Mouse (Mus musculus) liver, embryonic 16.5 days (tissue): ENCODE data around the gene Pln. TPM values are rescaled to one million over a fixed set of nuclear protein-coding genes. Genes with fewer than 3 reads are reported as not detected.

Experiments
- ATAC-seq: fragments of 200-750 bp; cut with Nextera tagmentation; 2 replicates; pipeline ENCODE4 v1.8.0; 2017; ENCODE audit warnings: low read depth, mild to moderate bottlenecking, moderate number of reproducible peaks, moderate library complexity
- H3K27ac ChIP-seq: fragments of 300-500 bp; sonication (generic); 2 replicates; pipeline ENCODE4 v1.5.1; 2014; ENCODE audit warnings: mild to moderate bottlenecking, low read length
- H3K27me3 ChIP-seq: fragments of 300-500 bp; sonication (generic); 2 replicates; pipeline ENCODE4 v1.6.1; 2014; ENCODE audit warnings: low read depth, low read length, mixed read lengths; ENCODE audit not compliant: control insufficient read depth, insufficient read depth
- H3K36me3 ChIP-seq: fragments of 300-500 bp; sonication (generic); 2 replicates; pipeline ENCODE4 v1.6.1; 2014; ENCODE audit warnings: mild to moderate bottlenecking; ENCODE audit not compliant: control insufficient read depth, insufficient read depth
- H3K4me1 ChIP-seq: fragments of 300-500 bp; sonication (generic); 2 replicates; pipeline ENCODE4 v1.6.1; 2014; ENCODE audit warnings: low read depth, low read length, mixed read lengths; ENCODE audit not compliant: control insufficient read depth
- H3K4me2 ChIP-seq: fragments of 300-500 bp; sonication (generic); 2 replicates; pipeline ENCODE4 v1.6.1; 2014; ENCODE audit warnings: low read depth, low read length, mixed read lengths
- H3K4me3 ChIP-seq: fragments of 300-500 bp; sonication (generic); 2 replicates; pipeline ENCODE4 v1.5.1; 2014; ENCODE audit warnings: low read depth, mild to moderate bottlenecking, low read length
- H3K9ac ChIP-seq: fragments of 300-500 bp; sonication (generic); 2 replicates; pipeline ENCODE4 v1.6.1; 2014; ENCODE audit warnings: low read depth, low read length
- H3K9me3 ChIP-seq: fragments of 300-500 bp; sonication (generic); replicated peaks from 2 replicates; pipeline ENCODE4 v1.6.1; 2016; ENCODE audit warnings: low read length; ENCODE audit not compliant: control insufficient read depth
- WGBS: fragments of 180-500 bp; shearing (Covaris S2); extraction: QIAGEN DNeasy Blood & Tissue Kit; methylation state at CpG from one replicate; pipeline ENCODE4 v1.1.7; 2014; ENCODE audit not compliant: insufficient replicate concordance; 5-methylcytosine and 5-hydroxymethylcytosine counted together
- polyA plus RNA-seq: library from polyadenylated mRNA; unstranded; fragments of >200 nt; fragmentation: Nextera tagmentation; extraction: Ambion mirVana; gene quantifications from 2 replicates; pipeline ENCODE4 v1.2.1, GENCODE M21; 2015

Pln gene
- polyA plus RNA-seq: 0.39 and 0.66 TPM in 2 replicates

GRCm38 (mm10) chr10:53337162-53337923, at the start of gene Pln:
Gene Pln (plus strand): TSS chr10:53337667.
- ATAC-seq: no peak
- whole genome bisulfite sequencing: 74% methylated on average over 6 of the region's 6 CpGs

GRCm38 (mm10) chr10:53305867-53306266, 31.6 kb upstream of the Pln start:
- Histone ChIP-seq H3K9ac (no peak overlapping the region), H3K27ac (no peak overlapping the region), H3K4me1 (no peaks in the 10 kb centered on the region), H3K4me2 (no peak overlapping the region), H3K27me3 (no peaks in the 10 kb centered on the region), H3K9me3 (no peaks in the 10 kb centered on the region), H3K36me3 (no peaks in the 10 kb centered on the region), H3K4me3 (no peak overlapping the region)
- 54% methylated on average over 3 of the region's 3 CpGs for WGBS
- ATAC-seq: no peak

More at GRCm38 (mm10) chr10:53337162-53337923, at the start of gene Pln:
- Histone ChIP-seq H3K4me3 (no peak within 1 kb of the TSS), H3K27ac (0 out of 2 replicates have a peak within 1 kb of the TSS, but pooled peaks have one; percentile 5), H3K9me3 (no peaks in the 10 kb centered on the region), H3K9ac (no peak within 1 kb of the TSS), H3K4me2 (no peak within 1 kb of the TSS), H3K4me1 (peaks cover 14% of the 10 kb centered on the region), H3K36me3 (no peaks in the 10 kb centered on the region), H3K27me3 (no peaks in the 10 kb centered on the region)

- H3K4me3 ChIP-seq: no peak overlapping the region
Measured at GRCm38 (mm10) chr10:53306674-53307073, 30.8 kb upstream of the Pln start.

GRCm38 (mm10) chr10:53323367-53323766, 14.1 kb upstream of the Pln start:
- Histone ChIP-seq H3K27me3 (no peaks in the 10 kb centered on the region), H3K4me3 (no peak overlapping the region), H3K4me2 (no peak overlapping the region), H3K9ac (no peak overlapping the region), H3K9me3 (no peaks in the 10 kb centered on the region), H3K27ac (no peak overlapping the region), H3K36me3 (no peaks in the 10 kb centered on the region), H3K4me1 (peaks cover 3% of the 10 kb centered on the region; the same call in 1 of the 2 replicates)
- no peak for ATAC-seq

More at GRCm38 (mm10) chr10:53306674-53307073, 30.8 kb upstream of the Pln start:
- no peak for ATAC-seq
- H3K36me3 ChIP-seq: no peaks in the 10 kb centered on the region
- WGBS: 77% methylated on average over 3 of the region's 3 CpGs
- H3K9ac ChIP-seq: no peak overlapping the region
- no peaks in the 10 kb centered on the region for H3K4me1 ChIP-seq
- no peak overlapping the region for H3K27ac ChIP-seq
- H3K4me2 ChIP-seq: no peak overlapping the region
- H3K27me3 ChIP-seq: no peaks in the 10 kb centered on the region
- H3K9me3 ChIP-seq: no peaks in the 10 kb centered on the region

- H3K4me1 ChIP-seq: peaks cover 3% of the 10 kb centered on the region; the same call in 1 of the 2 replicates
- H3K4me2 ChIP-seq: no peak overlapping the region
- H3K36me3 ChIP-seq: no peaks in the 10 kb centered on the region
- H3K4me3 ChIP-seq: no peak overlapping the region
- H3K9ac ChIP-seq: no peak overlapping the region
- peak; percentile 77 for ATAC-seq
- 3% methylated on average over 1 of the region's 1 CpGs for WGBS
- H3K27ac ChIP-seq: no peak overlapping the region
- H3K27me3 ChIP-seq: no peaks in the 10 kb centered on the region
- H3K9me3 ChIP-seq: no peaks in the 10 kb centered on the region
Measured at GRCm38 (mm10) chr10:53324663-53325062, 12.8 kb upstream of the Pln start.

- Histone ChIP-seq H3K4me3 (no peak overlapping the region), H3K4me1 (peaks cover 3% of the 10 kb centered on the region; the same call in 1 of the 2 replicates), H3K4me2 (no peak overlapping the region), H3K27me3 (no peaks in the 10 kb centered on the region), H3K9me3 (no peaks in the 10 kb centered on the region), H3K9ac (no peak overlapping the region), H3K27ac (no peak overlapping the region), H3K36me3 (no peaks in the 10 kb centered on the region)
- ATAC-seq: no peak
Measured at GRCm38 (mm10) chr10:53326367-53326766, 11.1 kb upstream of the Pln start.

GRCm38 (mm10) chr10:53329257-53329656, 8.2 kb upstream of the Pln start:
- no peaks in the 10 kb centered on the region for H3K27me3 ChIP-seq
- H3K9me3 ChIP-seq: no peaks in the 10 kb centered on the region
- H3K9ac ChIP-seq: no peak overlapping the region
- no peak overlapping the region for H3K27ac ChIP-seq
- H3K4me3 ChIP-seq: no peak overlapping the region
- ATAC-seq: no peak
- no peaks in the 10 kb centered on the region for H3K36me3 ChIP-seq
- H3K4me1 ChIP-seq: peaks cover 8% of the 10 kb centered on the region
- no peak overlapping the region for H3K4me2 ChIP-seq
- WGBS: 61% methylated on average over 3 of the region's 3 CpGs

GRCm38 (mm10) chr10:53332752-53333151, 4.7 kb upstream of the Pln start:
- Histone ChIP-seq H3K36me3 (no peaks in the 10 kb centered on the region), H3K4me1 (peaks cover 14% of the 10 kb centered on the region), H3K4me3 (no peak overlapping the region), H3K27ac (no peak overlapping the region), H3K9me3 (no peaks in the 10 kb centered on the region), H3K27me3 (no peaks in the 10 kb centered on the region), H3K9ac (no peak overlapping the region), H3K4me2 (no peak overlapping the region)
- 27% methylated on average over 2 of the region's 2 CpGs for WGBS
- no peak for ATAC-seq

- Histone ChIP-seq H3K9ac (no peak overlapping the region), H3K9me3 (no peaks in the 10 kb centered on the region), H3K4me1 (peaks cover 14% of the 10 kb centered on the region), H3K4me3 (no peak overlapping the region), H3K27ac (peak overlapping the region; percentile 34), H3K36me3 (no peaks in the 10 kb centered on the region), H3K27me3 (no peaks in the 10 kb centered on the region), H3K4me2 (0 out of 2 replicates have a peak overlapping the region, but pooled peaks have one; percentile 17)
- 41% methylated on average over 2 of the region's 2 CpGs for WGBS
- ATAC-seq: peak; percentile 79
Measured at GRCm38 (mm10) chr10:53335266-53335665, 2.2 kb upstream of the Pln start.
